Mouse (Mus musculus): Measurements from ENCODE around the gene Srcap.

- no peak for TF ChIP-seq CTCF (IDR thresholded peaks at IDR 0.05; ENCODE audit: low read depth, low read length)
- TF ChIP-seq EP300 (IDR thresholded peaks at IDR 0.05; ENCODE audit: insufficient read depth, low read depth, low read length), result no peak
- TF ChIP-seq POLR2A (IDR thresholded peaks at IDR 0.05; ENCODE audit: insufficient read depth, low read length), result no peak
Measured at GRCm38 (mm10) chr7:127513016-127513390, 1.2 kb downstream of the Srcap start.
